Mouse (Mus musculus) bone marrow macrophage, adult 2 months (primary cell): Measurements from ENCODE around the gene Hsd17b11.

ENCODE experiments used
- CTCF ChIP-seq: IDR thresholded peaks from 2 replicates; pipeline ENCODE4 v1.5.1; 2012; ENCODE audit warnings: low read depth, mild to moderate bottlenecking, low read length, moderate library complexity
- POLR2A ChIP-seq: IDR thresholded peaks from 2 replicates; pipeline ENCODE4 v1.6.1; 2012; ENCODE audit warnings: mild to moderate bottlenecking, low read depth, low read length, borderline replicate concordance

DNA sequence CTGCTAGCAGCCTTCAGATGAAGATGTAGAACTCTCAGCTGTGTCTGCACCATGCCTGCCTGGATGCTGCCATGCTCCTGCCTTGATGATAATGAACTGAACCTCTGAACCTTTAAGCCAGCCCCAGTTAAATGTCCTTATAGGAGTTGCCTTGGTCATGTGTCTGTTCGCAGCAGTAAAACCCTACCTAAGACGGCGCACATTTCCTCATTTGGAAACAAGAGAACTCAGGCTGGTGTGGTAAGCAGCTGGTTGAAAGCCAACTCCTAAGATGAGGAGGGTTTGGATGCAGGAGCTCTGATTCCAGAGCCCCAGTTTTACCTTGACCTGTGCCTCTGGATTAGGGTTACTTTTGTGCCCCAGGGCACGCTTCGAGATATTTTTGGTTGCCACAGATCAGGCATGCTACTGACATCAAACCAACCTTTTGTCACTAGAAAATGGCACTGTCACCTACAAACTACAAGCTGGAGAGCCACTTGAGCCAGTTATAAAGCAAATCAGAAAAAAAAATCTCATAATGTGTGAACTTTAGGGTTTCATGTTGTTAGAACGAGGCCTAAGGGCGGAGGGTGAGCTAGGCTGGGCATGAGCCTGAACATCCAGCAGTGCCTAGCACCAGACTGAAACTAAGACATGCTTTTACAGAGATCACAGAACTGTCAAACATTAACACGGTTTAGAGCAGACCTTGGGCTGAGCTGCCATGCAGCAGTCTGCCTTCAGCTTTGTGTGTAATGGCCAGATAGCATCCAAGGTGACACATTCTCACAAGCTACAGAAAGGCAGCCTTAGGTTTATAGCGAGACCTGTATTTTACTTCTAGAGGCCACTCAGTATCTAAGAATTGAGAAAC, 40.8 kb downstream of the Hsd17b11 start:
- TF ChIP-seq CTCF (no peak), POLR2A (no peak)
